Mouse (Mus musculus): ENCODE results near the gene Sacm1l.

Gene Sacm1l

DNA sequence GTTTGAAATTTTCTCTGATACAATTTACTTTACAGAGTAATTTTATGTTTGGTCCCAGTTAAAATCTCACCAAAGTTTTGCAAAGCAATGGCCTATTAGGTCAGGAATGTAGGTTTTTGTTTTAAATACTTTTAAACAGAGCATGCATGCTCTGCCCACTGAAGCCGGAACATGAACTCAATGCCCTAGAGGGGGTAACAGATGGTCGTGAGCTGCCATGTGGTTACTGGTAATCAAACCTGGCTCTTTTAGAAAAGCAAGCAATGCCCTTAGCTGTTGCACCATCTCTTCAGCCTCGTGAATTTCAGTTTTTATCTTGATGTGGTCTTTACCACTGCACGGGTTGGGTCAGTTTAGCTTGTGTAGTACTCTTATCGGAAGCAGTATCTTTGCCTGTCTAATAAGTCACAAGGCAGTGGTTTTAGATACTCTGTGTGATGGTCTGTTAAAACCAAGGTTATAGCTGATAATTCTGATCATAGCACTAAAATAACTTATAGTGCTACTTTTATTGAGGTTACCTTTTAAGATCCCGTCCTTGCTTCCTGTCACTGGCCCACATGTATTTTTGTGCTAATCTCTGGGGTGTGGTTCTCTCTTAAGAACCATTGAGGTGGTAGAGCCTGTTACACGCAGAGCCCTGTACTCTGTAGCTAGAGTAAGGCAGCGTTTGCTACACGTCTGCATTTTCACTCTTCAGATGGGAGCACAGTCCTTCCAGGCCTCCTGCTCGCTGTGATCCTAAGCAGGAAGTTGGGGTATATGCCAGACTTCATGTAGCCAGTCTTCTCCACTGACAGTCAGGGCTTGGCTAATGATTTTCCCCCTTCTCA is 48.0 kb downstream of the Sacm1l start:
- DNase-seq (ENCODE audit: low spot score): no peak

DNA sequence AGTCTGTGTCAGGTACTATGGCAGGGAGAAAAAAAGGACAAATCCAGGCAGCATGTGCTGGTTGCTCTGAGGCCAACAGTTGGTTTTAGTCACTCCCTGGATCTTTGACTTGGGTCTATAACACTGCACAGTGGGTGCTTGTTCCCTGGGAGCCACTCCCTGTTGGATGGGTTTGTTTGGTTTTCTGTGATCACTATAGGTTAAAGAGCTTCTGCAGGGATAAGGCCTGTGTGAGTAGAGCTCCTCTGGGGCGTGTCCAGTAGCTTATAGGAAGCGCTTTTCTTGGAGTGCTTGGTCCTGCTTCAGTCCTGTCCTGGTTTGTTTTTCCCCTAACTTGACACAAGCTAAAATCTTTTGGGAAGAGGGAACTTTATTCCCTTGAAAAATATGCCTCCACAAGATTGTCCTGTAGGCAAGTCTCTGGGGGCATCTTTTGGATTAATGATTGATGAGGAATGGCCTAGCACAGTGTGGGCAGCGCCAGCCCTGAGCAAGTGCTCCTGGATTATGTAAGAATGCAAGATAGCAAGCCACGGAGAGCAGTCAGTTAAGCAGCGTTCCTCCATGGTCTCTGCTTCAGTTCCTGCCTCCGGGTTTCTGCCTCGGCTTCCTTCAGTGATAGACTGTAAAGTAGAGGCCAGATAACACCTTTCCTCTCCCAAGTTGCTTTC is 59.8 kb downstream of the Sacm1l start:
- no peak for DNase-seq (ENCODE audit: low spot score)

DNA sequence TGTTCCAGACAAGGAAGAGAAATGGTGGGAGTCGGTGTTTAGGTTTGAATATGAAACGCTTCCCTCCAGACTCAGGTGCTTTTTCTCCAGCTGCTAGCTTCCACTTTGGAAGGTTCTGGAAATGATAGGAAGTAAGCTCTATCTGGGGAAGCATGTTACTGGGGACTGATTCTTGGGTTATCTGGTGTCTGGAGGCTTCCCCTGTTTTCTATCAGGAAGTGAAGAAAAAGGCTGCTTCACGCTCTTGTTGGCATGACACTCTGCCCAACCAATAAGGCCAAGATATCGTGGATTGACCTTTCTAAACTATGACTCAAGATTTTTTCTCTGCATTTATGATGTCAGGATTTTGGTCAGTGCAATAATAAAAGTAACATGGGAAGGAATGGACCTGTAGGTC is 65.6 kb downstream of the Sacm1l start:
- DNase-seq (ENCODE audit: low spot score): no peak

GRCm38 (mm10) chr9:123596910-123597309 is 67.4 kb downstream of the Sacm1l start:
- no peak for DNase-seq (ENCODE audit: low spot score)

- DNase-seq (ENCODE audit: low spot score): no peak
Measured at GRCm38 (mm10) chr9:123597376-123597775, 67.8 kb downstream of the Sacm1l start.

DNA sequence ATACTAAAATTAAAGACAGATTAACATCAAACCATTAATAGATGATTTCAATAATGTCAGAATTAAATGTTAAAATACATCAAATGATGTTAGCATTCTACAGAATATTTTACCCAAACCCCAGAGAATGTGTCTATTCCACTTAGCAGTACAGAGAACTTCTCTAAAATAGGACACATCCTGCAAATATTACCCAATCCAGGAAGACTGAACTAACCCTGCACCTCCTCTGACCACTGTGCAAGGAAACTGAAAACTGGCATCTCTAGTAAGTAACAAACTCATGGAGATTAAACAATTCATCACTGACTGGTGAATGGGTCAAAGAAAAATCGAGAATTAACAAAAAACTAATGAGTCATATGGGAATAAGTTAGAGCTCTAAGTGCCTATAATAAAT is 72.0 kb downstream of the Sacm1l start:
- DNase-seq (ENCODE audit: low spot score): no peak

GRCm38 (mm10) chr9:123620311-123621098 is 90.9 kb downstream of the Sacm1l start:
- DNase-seq (ENCODE audit: low spot score): no peak

GRCm38 (mm10) chr9:123624741-123625140 is 95.2 kb downstream of the Sacm1l start:
- DNase-seq (ENCODE audit: low spot score): no peak

- no peak for DNase-seq (ENCODE audit: low spot score)
Measured at GRCm38 (mm10) chr9:123625821-123626220, 96.3 kb downstream of the Sacm1l start.

DNA sequence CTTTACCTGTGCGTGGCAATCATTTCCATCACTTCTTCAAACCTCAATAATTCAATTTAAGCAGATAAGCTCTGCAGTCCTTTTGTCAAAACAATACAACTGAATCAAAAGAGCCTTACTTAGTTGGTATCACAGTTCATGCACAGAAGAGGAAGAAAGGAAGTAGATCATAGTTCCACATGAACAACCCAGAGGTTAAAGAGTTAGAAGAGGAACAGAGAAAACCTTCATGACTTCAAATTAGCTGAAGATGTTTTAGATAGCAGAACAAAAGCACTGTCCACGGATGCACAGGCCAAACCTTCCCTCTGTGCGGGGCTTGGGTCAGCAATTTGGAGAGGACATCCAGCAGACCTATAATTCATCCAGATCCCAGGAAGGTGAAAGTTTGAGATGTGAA is 102.1 kb downstream of the Sacm1l start:
- DNase-seq (ENCODE audit: low spot score): no peak

GRCm38 (mm10) chr9:123632281-123632680 is 102.7 kb downstream of the Sacm1l start, which contains the start of gene Slc6a20b:
Slc6a20b (minus strand) TSS chr9:123632565.
- no peak for DNase-seq (ENCODE audit: low spot score)

DNA sequence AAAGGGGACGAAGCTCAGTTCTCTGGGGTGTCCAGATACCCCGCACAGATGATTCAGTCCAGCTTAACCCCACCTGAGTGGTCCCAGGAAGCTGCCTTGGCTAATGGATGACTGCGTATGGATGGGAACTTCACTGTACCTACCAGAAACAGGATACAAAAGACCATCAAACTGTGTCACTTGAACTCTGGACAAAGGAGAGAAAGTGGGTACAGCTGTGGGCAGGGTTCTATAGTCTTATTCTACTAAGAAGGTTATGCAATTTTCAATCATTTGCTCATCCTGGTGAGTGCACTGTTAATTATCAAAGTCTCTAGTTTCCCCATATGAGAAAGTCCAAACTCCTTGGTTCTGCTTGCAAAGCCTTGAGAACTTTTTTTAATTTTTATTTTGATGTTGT is 103.4 kb downstream of the Sacm1l start:
- DNase-seq (ENCODE audit: low spot score): no peak

DNA sequence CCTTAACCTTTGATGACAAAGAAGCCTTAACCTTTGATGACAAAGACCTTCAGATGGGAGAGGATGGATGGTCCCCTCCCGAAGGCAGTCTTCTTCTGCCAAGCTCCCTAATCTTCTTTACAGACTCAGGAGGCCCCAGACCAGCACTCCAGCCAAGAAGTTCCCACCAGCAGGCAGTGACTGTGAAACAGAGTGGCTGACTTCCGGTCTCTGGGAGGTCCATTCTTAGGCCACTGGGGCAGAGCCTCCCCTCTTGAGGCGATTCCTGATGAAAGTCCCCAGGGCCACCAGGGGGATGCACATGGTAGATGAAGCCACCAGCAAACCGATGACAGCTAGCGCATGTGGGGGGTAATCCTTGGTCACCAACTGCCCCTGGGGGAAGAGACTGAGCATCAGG is 107.2 kb downstream of the Sacm1l start:
- DNase-seq (ENCODE audit: low spot score): no peak

GRCm38 (mm10) chr9:123638231-123638630 is 108.7 kb downstream of the Sacm1l start:
- no peak for DNase-seq (ENCODE audit: low spot score)

- peak; percentile 13 for DNase-seq (ENCODE audit: low spot score)
Measured at GRCm38 (mm10) chr9:123638668-123639089, 109.1 kb downstream of the Sacm1l start.

DNA sequence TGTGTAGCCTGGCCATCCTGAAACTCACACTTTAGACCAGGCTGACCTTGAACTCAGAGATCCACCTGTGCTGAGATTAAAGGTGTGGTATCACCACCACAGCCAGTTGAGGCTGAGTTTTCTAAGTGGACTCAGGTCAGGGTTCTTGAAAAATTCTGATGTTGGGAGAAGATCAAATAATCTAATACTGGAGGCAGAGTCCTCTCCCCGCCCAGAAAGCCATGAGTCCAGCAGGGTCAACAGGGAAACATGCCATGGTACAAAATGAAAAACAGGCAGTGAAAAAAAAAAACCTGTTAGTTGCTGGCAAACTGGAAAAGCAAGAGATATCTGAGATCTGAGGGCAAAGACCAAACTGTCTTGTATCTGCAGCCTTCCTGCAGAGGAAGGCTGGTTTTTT is 110.5 kb downstream of the Sacm1l start:
- no peak for DNase-seq (ENCODE audit: low spot score)
